Mouse (Mus musculus): ENCODE results near the gene Edc3.

GRCm38 (mm10) chr9:57681411-57681810 lies 26.9 kb upstream of the Edc3 start:
- no peak for TF ChIP-seq CTCF (IDR thresholded peaks at IDR 0.05; ENCODE audit: control insufficient read depth, insufficient read depth, insufficient read length)
- TF ChIP-seq USF1 (IDR thresholded peaks at IDR 0.05; ENCODE audit: low read depth) = no peak

All from C2C12 (cell line).